Mouse (Mus musculus) cortical plate, adult 2 months (tissue): ENCODE results near the gene Ric8b.

ENCODE experiments used
- CTCF ChIP-seq: fragments of 200-500 bp; IDR thresholded peaks from 2 replicates; pipeline ENCODE4 v1.5.1; 2011; ENCODE audit warnings: mild to moderate bottlenecking, control low read depth, low read length; ENCODE audit not compliant: insufficient read depth; ENCODE audit errors: extremely low read depth
- POLR2A ChIP-seq: fragments of 200-500 bp; IDR thresholded peaks from 2 replicates; pipeline ENCODE4 v1.6.1; 2011; ENCODE audit warnings: mild to moderate bottlenecking, low read length, control low read depth; ENCODE audit not compliant: insufficient read depth; ENCODE audit errors: extremely low read depth

- TF ChIP-seq CTCF (no peak), POLR2A (no peak)
These were observed 96.6 kb downstream of the Ric8b start for GRCm38 (mm10) chr10:85013924-85014428.
